Mouse (Mus musculus): ENCODE data around the gene Bckdhb.

Gene Bckdhb

DNA sequence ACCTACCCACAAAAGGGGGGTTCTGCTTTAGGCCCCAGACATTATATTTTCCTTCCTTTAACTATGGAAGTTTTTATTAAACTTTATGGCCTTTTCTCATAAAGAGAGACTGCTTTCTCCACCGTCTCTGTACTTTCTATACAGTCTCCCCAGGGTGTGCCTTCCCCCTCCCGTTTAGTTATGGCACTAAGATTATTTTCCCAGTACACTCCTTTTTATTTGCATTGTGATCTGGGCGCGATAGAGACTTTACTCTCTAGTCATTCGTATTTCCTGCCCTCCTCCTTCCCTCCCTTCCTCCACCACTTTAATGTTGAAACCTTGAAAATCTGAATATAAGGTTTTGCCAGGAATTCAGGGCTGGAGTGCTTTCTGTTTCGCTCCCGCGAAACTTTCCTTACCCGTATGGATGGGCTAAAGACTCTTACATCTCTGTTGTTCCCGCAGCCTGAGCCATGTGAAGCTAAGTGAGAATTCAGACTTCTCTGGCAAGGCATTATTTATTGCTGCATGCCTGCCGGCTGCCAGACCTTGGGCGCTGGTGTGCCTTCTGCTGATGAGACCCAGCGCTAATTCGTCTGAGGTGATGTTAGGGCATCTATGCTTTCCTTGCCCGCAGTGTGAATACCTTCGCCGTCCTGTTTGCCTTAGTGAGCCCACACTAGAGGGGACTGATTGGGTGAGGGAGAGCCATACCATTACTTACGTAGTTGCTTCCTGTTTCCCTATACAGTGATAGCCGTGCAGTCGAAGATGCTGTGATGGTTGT is 182.3 kb downstream of the Bckdhb start:
- no peak for DNase-seq (ENCODE audit: low spot score)

DNA sequence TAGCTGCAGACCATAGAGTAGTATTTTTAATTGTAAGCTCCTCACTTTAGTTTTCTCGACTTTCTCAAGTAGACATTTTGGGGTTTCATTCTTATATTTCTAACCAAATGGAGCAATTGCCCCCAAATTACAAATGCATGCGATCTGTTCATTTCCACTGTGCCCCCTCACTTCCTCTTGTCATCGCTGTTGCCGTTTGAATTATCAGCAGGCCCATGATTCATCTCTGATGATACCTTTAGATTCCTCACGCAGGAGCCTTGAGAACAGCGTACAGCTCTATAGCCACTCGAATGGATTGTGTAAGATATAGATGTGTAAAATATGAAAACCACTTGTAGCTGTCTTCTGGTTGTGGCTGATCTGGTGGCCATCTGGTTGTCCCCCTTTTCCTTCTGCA is 183.6 kb downstream of the Bckdhb start:
- no peak for DNase-seq (ENCODE audit: low spot score)

DNA sequence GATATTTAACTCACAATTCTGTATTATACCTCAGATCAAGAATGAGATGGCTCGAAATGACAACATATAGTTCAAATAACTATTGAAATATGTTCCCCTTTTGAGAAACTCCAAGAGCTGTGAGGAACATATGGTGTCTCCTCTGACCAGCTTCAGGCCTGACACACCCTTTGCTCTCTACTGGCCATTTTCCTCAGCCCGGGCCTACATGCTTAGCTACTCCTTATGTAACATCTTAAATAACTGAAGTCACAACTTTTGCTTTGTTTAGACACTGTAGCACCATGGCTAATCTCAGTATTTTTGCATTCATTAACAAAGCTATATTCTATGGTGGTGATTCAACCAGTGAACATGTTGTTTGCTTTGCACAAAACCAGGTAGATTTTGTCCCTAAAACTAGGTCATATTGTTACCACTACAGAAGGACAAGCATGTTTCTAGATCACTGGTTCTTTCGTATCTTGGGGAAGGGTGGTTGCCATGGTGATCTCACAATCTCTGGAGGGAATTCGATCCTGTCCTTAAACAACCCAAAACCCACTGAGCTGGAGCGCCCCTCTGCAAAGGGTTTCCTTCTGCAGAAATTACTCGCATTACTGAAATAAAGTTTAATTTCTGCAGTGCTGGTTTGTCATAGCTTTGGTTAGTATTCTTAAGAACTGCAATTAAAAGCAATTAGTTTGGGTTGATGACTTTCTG is 185.0 kb downstream of the Bckdhb start:
- DNase-seq (ENCODE audit: low spot score): no peak

DNA sequence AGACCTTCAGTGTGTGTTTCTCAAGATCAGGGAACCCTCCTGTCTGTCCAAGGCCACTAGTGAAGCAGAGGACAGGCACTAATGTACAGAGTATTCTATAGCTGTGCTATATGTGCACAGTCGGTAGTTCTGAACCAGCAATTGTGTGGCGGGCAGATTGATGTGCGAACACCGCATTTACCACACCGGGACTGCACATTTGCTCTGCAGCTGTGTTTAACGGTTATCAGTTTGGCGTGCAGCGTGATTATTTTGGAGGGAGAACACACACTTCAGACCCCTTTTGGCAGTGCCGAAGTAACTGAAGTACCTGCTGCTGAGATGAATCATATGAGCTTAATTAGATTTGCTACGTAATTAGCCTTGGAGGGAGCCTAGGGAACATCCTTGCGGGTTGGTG is 185.7 kb downstream of the Bckdhb start:
- no peak for DNase-seq (ENCODE audit: low spot score)

DNA sequence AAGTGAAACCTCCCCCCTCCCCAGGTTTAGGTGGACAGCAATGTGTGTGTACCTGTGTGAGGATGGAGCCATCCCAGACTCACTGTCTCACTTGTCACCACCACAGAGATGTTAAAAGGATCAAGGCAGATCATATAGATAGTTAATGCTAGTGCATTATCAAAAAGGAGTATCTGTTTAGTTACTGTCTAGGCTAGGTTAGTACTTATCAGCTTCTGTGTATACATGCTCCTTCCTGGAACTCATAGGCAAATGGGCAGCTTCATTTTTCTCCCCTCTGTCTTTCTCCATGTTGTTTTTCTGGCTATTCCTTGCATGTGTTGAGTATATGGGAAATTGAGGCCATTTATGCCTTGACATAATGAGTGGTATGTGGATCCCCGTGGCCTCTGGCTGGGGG is 187.4 kb downstream of the Bckdhb start:
- DNase-seq (ENCODE audit: low spot score): no peak

DNA sequence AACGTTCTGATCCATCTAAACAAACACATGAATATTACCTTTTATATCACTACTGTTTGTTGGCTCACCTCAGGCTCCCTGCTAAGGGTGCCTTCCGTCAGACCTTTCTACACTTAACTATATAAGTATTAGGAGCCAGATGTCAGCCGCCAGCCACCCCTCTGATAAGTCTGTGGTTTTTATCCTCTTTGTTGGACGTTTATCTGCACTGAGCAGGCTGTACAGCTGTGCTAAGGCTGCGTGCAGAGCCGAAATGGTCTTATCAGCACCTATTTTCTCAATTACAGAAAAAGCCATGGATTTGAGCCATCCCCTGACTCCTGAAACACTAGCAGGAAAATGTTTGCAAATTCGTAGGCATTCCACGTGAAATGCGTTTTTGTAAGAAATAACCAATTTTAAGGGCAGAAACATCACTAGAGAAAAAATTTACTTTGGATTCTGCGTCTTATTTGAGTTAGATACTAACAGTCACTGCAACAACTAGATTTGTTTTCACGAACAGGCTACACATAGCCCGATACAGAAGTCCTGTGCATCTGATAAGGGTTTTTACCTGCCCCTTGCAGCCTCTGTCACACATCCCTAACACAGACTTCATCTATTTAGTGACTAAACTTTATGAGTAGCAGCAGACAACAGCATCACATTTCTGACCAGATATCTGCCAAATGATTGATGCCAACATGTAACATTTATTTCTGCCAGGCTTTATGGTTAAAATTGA is 188.1 kb downstream of the Bckdhb start:
- DNase-seq (ENCODE audit: low spot score): no peak

DNA sequence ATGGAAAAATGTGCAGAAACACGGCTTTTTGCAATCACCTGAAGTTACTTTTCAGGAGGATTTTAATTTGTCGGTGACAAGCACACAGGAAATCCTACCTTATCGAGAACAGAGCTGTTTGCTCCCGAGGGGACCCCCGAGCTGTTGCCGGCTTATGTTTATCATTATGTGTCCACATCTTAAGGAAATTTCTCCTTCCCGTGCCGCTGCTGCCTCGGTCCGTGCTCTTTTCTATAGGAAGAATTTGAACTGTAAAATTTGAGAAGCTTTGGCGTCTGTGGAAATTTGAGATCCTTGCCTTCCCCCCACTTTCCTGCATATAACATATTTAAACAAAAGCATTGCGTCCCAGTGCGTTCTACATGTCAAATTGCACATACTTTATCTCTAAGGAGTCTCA is 189.3 kb downstream of the Bckdhb start:
- DNase-seq (ENCODE audit: low spot score): no peak

DNA sequence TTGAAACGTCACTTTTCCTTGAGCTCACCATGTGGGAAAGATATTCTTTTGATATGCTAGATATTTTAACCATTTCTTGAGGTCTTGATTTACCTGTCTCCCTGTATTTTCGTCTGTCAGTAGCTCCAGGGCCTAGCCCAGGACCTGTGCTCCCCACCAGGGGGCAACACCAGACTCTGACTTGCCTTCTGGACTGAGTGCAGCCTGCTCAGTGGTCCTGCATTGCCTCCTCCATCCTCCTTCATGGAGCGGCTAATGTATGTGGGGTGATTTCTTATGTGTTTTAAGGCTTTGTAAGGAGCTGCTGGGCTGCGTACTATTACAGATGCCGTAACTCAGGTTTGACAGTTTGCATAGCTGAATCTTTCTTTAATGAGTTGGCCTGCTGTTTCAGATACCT is 192.4 kb downstream of the Bckdhb start:
- no peak for DNase-seq (ENCODE audit: low spot score)

DNA sequence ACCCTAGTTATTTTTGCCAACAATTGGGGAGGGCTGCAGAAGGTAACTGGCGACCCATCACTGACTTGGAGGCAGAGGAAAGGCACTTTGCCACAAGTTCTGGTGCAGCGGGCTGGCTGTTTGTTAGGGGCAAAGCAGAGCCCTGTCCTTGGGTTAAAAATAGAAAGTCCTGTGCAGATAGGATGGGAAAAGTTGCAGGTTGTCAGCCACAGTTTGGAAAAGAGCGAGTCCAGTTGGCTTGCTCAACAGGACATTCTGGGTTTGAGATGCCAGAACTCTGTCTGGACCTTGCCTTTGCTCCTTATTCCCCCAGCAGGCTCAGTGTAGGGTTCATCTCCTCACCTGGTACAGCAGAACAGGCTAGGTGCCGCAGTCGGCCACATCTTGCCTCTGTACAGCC is 200.1 kb downstream of the Bckdhb start:
- no peak for DNase-seq (ENCODE audit: low spot score)

DNA sequence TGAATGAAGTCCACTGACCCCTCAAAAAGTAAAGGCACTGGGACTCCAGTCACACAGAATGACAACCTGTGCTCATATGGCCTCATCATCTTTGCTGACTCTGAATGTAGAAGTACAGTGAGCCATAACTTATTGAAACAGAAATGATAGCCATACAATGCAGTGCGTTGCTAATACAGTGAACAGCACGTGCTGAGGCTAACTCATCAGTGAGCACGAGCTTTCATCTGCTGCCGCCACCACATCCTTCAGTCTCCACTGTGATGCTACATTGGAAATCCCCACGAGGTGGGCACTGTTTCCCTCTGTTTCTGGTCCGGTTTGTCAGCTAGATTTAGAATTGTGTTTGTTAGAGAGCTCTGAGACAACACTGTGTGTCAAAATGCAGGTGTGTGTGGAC is 205.4 kb downstream of the Bckdhb start:
- no peak for DNase-seq (ENCODE audit: low spot score)

DNA sequence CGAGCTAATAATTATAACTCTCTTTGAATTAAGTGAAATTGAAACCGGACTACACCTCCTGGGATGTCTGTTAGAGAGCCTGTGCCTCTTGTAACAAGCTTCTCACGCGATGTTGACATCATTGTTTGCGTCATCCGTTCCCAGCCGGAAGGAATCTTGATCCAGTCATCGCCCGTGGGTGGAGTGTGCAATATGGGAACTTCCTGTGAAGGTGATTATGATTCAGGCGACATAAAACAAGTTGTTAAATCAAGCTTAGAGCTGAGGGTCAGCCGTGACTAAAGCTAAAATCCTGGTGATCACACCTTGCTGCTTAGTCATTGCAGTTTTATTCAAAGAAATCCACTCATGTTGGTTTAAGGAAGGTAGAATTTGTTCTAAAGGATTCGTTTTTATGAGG is 210.1 kb downstream of the Bckdhb start:
- DNase-seq (ENCODE audit: low spot score): no peak

DNA sequence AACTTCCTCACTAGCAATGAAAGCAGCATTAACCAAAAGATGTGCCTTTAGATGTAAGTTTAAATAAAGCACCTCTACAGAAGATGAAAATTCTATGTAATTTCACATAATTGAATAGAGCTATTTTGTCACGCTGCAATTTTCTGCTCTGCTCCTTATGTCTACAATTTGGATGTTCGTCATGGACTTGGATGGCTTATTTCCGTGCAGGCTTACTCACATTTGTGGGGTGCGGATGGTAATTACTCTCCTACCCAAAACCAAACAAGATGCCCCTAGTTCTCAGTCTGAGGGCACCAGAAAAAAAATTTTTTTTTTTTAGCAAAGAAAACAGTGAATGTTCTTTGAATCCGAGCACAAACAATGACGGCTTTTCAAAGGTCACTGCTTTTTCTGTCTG is 212.2 kb downstream of the Bckdhb start:
- no peak for DNase-seq (ENCODE audit: low spot score)

DNA sequence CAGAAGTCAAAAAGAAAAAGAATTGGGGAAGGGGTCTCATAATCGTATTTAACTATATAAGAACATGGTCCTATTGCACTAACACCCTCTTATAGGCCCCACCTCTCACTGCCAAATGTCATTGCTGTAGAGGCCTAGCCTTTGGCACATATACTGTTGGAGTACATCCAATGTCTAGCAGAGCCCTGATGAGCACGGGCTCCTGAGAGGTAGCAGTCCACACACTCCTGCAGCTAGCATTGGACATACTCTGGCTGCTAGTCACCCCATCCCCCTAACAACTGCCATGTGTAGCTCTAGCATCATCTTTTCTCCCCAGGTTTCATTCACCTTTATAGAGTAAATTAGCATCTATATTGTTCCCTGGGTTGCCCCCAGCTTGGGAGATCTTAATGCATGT is 223.2 kb downstream of the Bckdhb start:
- no peak for DNase-seq (ENCODE audit: low spot score)

All from urinary bladder, postnatal 10 days (tissue).